In genomic region chr7:38224577-38225369, GRCm38 (mm10) we compare ENCODE assay signal across 8 mouse cellular contexts. TPM values are rescaled to one million over a fixed set of nuclear protein-coding genes. Genes with fewer than 3 reads are reported as not detected.
DNase-seq lines count a peak whose midpoint lies in the region.

No protein-coding gene starts in this region.

- intact Hi-C loops in heart, postnatal 25 days (cut with DNase I), result no loop called here

- DNase-seq in heart, adult 11 months, result peak; percentile 98
- DNase-seq in heart, postnatal 25 days (ENCODE audit: low spot score), result no peak
- peak; percentile 67 for DNase-seq in adipocyte (ENCODE audit: low spot score)
- DNase-seq in fat pad, adult 2 months (ENCODE audit: extremely low read depth, low read depth, low spot score), result peak; percentile 52
- peak; percentile 52 to 81 for DNase-seq in kidney, postnatal 25 days
- no peak for DNase-seq in layer of hippocampus, adult 9-11 months
- DNase-seq in frontal cortex, postnatal 36 days (ENCODE audit: low spot score in 2 of 2), result no peak
- DNase-seq in layer of hippocampus, adult 18-20 months (ENCODE audit: low spot score in 2 of 2), result no peak

RNA-seq across cellular contexts. Expression of gene Plekhf1, which starts 3.0 kb away (rescaled TPM):
- total RNA-seq in heart, postnatal 25 days (2021), result 1 to 10 TPM; 9.5 to 9.9 TPM
- total RNA-seq in layer of hippocampus, adult 18-20 months (2021), result 1 to 10 TPM; 2.4 to 4.4 TPM

RNA-seq across cellular contexts. Expression of gene 1600014C10Rik, which starts 41.8 kb away (rescaled TPM):
- total RNA-seq in heart, postnatal 25 days (2021), result 10 to 100 TPM; 30.7 to 34.4 TPM
- total RNA-seq in layer of hippocampus, adult 18-20 months (2021), result 10 to 100 TPM; 26.0 to 27.4 TPM

RNA-seq across cellular contexts. Expression of gene Pop4, which starts 46.5 kb away (rescaled TPM):
- total RNA-seq in heart, postnatal 25 days (2021), result 10 to 100 TPM; 11.7 to 12.5 TPM
- total RNA-seq in layer of hippocampus, adult 18-20 months (2021), result 10 to 100 TPM; 19.5 to 21.3 TPM

Comparison
In these comparisons a context has a peak if more than half of its experiments do, and no peak if none do; other contexts are left out.
1. DNase-seq: peak in heart, adult 11 months (single experiment), adipocyte (single experiment), fat pad, adult 2 months (single experiment) and kidney, postnatal 25 days (2 of 2); none in heart, postnatal 25 days (single experiment), layer of hippocampus, adult 9-11 months (single experiment), frontal cortex, postnatal 36 days (0 of 2) and layer of hippocampus, adult 18-20 months (0 of 2).